Mouse (Mus musculus) thymus, postnatal 25 days (tissue): ENCODE data around the gene Syt10.
"Not testable (repeated sequence)": the region's sequence is repeated elsewhere in the genome, so short reads cannot be mapped to it uniquely, and the experiment has no call there.

Experiments
- DNase-seq: peaks from one replicate; pipeline ENCODE4 v3.0.0; 2022

Syt10 gene

DNA sequence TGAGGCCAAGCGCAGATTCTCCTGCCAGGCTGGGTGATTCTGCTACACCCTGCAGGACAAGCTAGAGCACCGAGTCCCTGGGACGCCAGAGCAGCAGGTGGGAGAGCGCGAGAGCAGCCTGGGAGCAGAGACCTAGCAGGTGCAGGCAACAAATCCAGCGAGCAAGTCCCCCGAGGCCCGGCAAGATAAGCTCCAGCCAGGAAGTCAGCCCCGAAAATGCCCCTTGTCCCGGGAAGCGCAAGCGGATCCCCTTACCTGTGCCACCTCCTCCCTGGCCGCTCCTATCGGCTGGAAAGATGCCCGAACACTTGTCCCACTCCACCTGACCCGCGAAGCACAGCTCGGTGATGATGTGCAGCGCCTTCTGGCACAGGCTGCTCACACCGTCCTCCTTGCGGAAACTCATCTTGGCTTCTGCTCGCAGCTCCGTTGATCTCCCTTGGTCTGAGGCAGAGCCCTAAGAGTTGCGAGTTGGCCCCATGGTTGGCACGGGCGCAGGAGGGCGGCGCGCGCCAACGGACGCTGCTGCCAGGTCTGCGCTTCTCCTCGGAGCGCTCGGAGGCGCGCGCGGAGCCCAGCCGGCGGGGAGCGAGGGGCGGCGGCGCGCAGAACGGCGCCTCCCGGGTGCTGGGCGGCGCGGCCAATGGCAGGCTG lies at the start of gene Syt10:
Syt10 (minus strand) TSS at position 497 of the 654 bp plus-strand sequence.
- no peak for DNase-seq

DNA sequence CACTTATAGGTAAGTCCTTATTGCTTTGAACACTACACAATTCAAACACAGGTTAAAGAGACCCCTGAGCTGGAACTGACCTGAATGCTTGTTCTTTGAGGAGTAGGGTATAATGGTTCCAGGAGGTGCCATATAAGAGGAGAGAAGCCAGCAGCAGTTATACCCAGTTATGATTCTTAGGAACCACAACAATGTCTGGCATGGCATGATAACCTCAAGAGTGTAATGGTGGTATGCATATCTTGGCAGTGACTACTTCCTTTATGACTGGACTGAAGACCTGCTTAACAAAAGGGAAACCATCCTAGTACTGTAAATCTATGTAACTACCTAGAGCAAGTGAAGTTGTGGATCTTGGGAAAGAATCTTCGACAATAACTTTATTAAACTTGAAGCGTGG lies 42.1 kb upstream of the Syt10 start:
- no peak for DNase-seq

DNA sequence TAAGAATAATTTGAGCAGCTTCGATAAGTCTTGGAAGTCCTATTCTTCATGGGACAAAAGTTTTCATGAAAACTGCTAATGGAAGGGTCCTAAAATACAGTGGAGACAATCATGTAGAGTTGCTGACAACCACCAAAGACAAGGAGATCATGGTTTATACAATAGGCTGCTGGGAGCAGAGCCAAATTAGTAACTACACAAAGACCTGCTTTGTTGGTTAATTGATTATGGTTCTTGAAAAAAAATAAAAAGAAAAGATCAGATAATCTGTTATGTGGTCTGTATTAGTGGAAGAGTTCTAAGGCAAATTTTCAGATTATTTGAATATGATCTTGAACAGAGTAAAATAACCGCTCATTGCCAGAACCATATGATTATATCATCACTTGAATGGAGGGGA lies 37.3 kb upstream of the Syt10 start:
- no peak for DNase-seq

DNA sequence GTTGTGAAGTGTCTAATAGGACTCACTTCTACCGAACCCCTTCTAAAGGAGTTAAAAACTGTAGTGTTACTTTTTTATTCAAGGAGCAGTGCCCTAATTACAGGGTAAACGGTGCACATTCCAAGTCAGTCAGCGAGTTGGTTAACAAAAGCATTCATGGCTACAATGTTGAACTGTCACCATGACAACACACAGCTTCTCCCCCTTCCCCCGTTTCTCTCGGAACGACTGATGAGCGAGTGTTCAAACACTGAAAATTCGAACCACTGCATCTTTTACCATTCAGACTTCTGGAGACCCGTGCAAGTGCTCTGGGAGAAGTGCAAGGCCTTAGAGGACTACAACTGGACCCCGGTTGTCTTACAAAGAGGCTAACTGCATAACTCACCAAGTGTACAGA lies 25.6 kb downstream of the Syt10 start:
- DNase-seq: no peak

DNA sequence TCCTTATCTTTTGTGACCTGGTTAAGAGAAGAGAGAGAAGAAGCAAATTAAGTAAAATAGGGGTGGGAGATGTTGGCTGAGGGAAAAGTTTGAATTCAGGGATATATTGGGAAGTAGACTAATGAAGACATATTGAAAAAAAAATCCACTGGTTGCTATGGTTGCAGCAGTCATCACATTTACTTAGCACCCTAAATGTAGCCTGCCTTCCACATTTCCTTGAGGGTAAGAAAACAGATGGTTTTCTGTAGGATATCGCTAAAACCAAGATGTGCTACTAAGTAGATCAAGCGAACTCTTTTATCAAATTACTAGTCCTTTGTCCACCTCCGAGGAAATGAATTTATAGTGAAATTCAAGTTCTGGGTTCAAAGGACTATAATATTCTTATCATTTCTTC lies 37.2 kb downstream of the Syt10 start:
- no peak for DNase-seq

DNA sequence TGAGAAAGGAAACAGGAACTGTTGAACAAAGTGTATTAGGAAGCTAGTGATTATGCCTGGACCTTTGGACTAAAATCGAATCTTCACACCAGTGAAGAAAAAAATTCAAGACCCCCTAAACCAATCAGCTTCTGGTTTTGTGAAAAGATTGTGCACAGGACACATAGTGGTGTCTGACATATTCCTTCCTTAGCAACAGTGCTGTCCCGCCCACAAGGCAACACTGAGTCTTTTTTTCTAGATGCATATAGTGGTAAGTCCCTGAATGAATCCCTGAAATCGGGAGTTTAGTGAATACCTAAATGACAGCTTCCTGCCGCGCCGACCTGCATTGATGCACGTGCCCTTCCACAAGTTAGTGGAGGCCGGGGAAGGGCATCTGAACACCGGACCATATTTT lies 61.7 kb downstream of the Syt10 start:
- no peak for DNase-seq

DNA sequence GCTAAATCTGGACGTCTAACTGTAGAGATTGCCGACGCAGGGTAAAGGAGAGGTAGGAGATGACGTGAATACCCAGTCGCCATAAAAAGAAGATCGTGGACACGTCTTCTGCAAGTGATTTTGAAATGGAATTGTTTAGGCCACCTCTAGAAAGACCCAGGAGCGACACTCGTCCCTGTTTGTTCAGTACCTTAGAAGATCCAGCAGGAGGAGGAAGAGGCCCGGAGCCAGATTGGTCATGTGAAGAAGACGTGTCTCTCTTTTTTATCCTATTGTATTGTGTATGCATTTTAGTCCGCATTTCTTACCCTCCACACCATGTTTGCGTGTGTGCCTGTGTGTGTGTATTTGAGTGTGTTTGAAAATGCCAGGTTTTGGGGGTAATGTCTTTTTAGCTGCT lies 75.6 kb downstream of the Syt10 start:
- DNase-seq: not testable (repeated sequence)

DNA sequence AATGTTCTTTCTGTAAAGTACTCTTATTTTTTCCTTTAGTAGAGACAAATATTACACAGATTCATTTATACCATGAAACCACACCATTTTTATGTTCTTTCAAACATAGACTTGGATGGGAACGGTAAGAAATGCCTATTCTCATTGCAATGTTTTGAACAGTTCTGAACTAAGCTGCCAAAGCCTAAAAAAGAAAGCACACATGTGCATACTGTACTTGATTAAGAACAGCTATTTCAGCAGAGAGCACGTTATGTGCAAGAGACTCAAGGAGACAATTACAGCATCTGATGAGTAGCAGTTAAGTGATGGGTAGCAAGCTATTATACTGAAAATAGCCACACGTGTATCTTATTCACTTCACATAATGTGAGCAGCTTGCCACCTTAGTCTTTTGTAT lies 108.0 kb downstream of the Syt10 start:
- no peak for DNase-seq
